Mouse (Mus musculus): ENCODE results near the gene Hmgb4. TPM values are rescaled to one million over a fixed set of nuclear protein-coding genes. Genes with fewer than 3 reads are reported as not detected.

Hmgb4 gene
- total RNA-seq (2023; ENCODE audit: inconsistent age), result not detected in 4 replicates

DNA sequence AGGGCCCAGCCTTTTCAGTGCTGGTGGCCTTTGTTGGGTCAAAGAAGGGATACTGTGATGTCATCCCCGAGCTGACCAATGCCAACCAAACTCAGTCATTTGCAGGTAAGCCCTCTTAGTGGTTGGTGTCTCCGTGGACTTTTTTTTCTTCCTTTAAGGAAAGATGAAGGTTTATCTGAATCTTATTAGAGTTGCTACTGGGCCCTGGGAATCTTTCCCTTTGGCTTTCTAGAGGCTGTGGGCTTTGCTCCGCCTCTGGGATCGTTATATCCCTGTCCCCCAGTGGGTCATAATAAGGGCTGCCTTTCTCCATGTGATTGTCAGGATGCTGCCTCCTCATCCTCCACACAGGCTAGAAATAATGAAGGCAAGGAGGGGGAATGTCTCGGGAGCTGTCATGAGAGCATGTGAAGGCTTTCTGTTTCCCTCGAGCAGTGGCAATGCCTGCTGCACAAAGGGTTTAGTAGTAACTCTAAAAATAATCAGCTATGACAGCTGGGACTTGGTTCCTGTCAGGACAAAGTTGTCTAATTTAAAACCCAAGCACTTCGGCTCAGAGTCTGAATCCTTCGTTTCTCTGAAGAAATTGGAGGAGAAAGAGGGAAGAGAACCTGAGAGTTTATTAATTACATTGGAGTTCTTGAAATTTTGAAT lies at the start of gene Hmgb4:
Hmgb4 (minus strand) TSS at position 51 of the 654 bp plus-strand sequence.

Measured in B cell, adult (primary cell).